Mouse (Mus musculus) embryonic facial prominence, embryonic 14.5 days (tissue): ENCODE results near the gene Cenpt. TPM values are rescaled to one million over a fixed set of nuclear protein-coding genes. Genes with fewer than 3 reads are reported as not detected.

Source experiments
- ATAC-seq: fragments of 200-750 bp; cut with Nextera tagmentation; 2 replicates; pipeline ENCODE4 v1.8.0; 2017; ENCODE audit warnings: low read depth, moderate number of reproducible peaks, moderate TSS enrichment
- DNase-seq: peaks from one replicate; pipeline ENCODE4 v3.0.0-alpha.2; 2015; ENCODE audit warnings: low spot score
- H3K27ac ChIP-seq: fragments of 300-500 bp; sonication (generic); replicated peaks from 2 replicates; pipeline ENCODE4 v1.5.1; 2014; ENCODE audit warnings: low read depth, mild to moderate bottlenecking, low read length, moderate library complexity
- H3K27me3 ChIP-seq: fragments of 300-500 bp; sonication (generic); replicated peaks from 2 replicates; pipeline ENCODE4 v1.6.1; 2014; ENCODE audit warnings: low read length; ENCODE audit not compliant: control insufficient read depth, insufficient read depth
- H3K36me3 ChIP-seq: fragments of 300-500 bp; sonication (generic); 2 replicates; pipeline ENCODE4 v1.6.1; 2014; ENCODE audit warnings: low read length, mixed read lengths; ENCODE audit not compliant: control insufficient read depth, insufficient read depth
- H3K4me1 ChIP-seq: fragments of 300-500 bp; sonication (generic); 2 replicates; pipeline ENCODE4 v1.6.1; 2014; ENCODE audit warnings: antibody characterized with exemption, low read length; ENCODE audit not compliant: control insufficient read depth, insufficient read depth
- H3K4me2 ChIP-seq: fragments of 300-500 bp; sonication (generic); 2 replicates; pipeline ENCODE4 v1.6.1; 2014; ENCODE audit warnings: low read depth, mild to moderate bottlenecking, low read length, moderate library complexity, mixed read lengths
- H3K4me3 ChIP-seq: fragments of 300-500 bp; sonication (generic); 2 replicates; pipeline ENCODE4 v1.5.1; 2014; ENCODE audit warnings: low read depth, mild to moderate bottlenecking, low read length
- H3K9ac ChIP-seq: fragments of 300-500 bp; sonication (generic); 2 replicates; pipeline ENCODE4 v1.6.1; 2014; ENCODE audit warnings: low read depth, mild to moderate bottlenecking, low read length, moderate library complexity, mixed read lengths
- H3K9me3 ChIP-seq: fragments of 300-500 bp; sonication (generic); 2 replicates; pipeline ENCODE4 v1.6.1; 2016; ENCODE audit warnings: low read length; ENCODE audit not compliant: control insufficient read depth
- WGBS: fragments of 180-500 bp; shearing (Covaris S2); extraction: QIAGEN DNeasy Blood & Tissue Kit; methylation state at CpG from one replicate; pipeline ENCODE4 v1.1.7; 2014; 5-methylcytosine and 5-hydroxymethylcytosine counted together
- polyA plus RNA-seq: library from polyadenylated mRNA; unstranded; fragments of >200 nt; fragmentation: Nextera tagmentation; extraction: Ambion mirVana; gene quantifications from 2 replicates; pipeline ENCODE4 v1.2.1, GENCODE M21; 2014

The Cenpt gene
- polyA plus RNA-seq, 1 experiment from 2014 or later, result 35.0 TPM

DNA sequence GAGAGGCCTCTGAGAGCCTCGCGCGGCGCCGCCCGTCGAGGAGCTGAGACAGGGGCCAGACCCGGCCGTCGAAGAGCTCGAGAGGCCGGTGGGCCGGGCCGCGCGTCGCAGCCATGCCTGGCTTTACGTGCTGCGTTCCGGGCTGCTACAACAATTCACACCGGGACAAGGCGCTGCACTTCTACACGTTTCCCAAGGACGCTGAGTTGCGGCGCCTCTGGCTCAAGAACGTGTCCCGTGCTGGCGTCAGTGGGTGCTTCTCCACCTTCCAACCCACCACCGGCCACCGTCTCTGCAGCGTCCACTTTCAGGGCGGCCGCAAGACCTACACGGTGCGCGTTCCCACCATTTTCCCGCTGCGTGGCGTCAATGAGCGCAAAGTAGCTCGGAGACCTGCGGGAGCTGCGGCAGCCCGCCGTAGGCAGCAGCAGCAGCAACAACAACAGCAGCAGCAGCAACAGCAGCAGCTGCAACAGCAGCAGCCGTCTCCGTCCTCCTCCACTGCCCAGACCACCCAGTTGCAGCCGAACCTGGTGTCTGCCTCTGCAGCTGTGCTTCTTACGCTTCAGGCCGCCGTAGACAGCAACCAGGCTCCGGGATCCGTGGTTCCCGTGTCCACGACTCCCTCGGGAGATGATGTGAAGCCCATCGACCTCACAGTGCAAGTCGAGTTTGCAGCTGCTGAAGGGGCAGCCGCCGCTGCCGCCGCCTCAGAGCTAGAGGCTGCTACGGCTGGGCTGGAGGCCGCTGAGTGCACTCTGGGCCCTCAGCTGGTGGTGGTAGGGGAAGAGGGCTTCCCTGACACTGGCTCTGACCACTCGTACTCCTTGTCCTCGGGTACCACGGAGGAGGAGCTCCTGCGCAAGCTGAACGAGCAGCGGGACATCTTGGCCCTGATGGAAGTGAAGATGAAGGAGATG is 2.4 kb upstream of the Cenpt start:
- peak overlapping the region; percentile 97 for H3K4me2 ChIP-seq
- WGBS, result under 1% methylated on average over 40 of the region's 71 CpGs
- no peaks in the 10 kb centered on the region for H3K9me3 ChIP-seq
- peak overlapping the region; percentile 85 for H3K9ac ChIP-seq
- DNase-seq (peak; percentile 62), ATAC-seq (peak; percentile 35)
- peak overlapping the region; percentile 87 for H3K27ac ChIP-seq
- H3K36me3 ChIP-seq, result peaks cover 11% of the 10 kb centered on the region
- peak overlapping the region; percentile 82 for H3K4me3 ChIP-seq
- H3K27me3 ChIP-seq, result no peaks in the 10 kb centered on the region
- peaks cover 30% of the 10 kb centered on the region for H3K4me1 ChIP-seq

GRCm38 (mm10) chr8:105854715-105855216 is 1.7 kb upstream of the Cenpt start, which contains the start of gene Thap11:
TSS of gene Thap11 (plus strand) at chr8:105855132.
- DNase-seq, result peak; percentile 97
- Histone ChIP-seq H3K4me1 (peaks cover 30% of the 10 kb centered on the region), H3K4me2 (peak within 1 kb of the TSS; percentile 97), H3K27me3 (no peaks in the 10 kb centered on the region), H3K9me3 (no peaks in the 10 kb centered on the region), H3K4me3 (peak within 1 kb of the TSS; percentile 82), H3K27ac (peak within 1 kb of the TSS; percentile 87), H3K36me3 (peaks cover 12% of the 10 kb centered on the region), H3K9ac (peak within 1 kb of the TSS; percentile 85)
- peak; percentile 94 for ATAC-seq
- WGBS, result 0% methylated on average over 39 of the region's 43 CpGs

GRCm38 (mm10) chr8:105854303-105854702 is 1.2 kb upstream of the Cenpt start:
- Histone ChIP-seq H3K9ac (peak overlapping the region; percentile 85), H3K27me3 (no peaks in the 10 kb centered on the region), H3K4me1 (peaks cover 30% of the 10 kb centered on the region), H3K27ac (no peak overlapping the region; the same call in 1 of the 2 replicates), H3K36me3 (peaks cover 16% of the 10 kb centered on the region), H3K4me2 (peak overlapping the region; percentile 97), H3K9me3 (no peaks in the 10 kb centered on the region), H3K4me3 (peak overlapping the region; percentile 82)
- 33% methylated on average over 8 of the region's 8 CpGs for WGBS
- ATAC-seq (no peak; the same call in 1 of the 2 replicates), DNase-seq (no peak)

GRCm38 (mm10) chr8:105852146-105852729 is 840 bp downstream of the Cenpt start:
- Histone ChIP-seq H3K27ac (no peak overlapping the region), H3K4me3 (peak overlapping the region; percentile 55)
- 80% methylated on average over 12 of the region's 12 CpGs for WGBS

GRCm38 (mm10) chr8:105851651-105852143 is 1.4 kb downstream of the Cenpt start:
- Histone ChIP-seq H3K9ac (peak overlapping the region; percentile 76), H3K4me3 (peak overlapping the region; percentile 55), H3K36me3 (peaks cover 30% of the 10 kb centered on the region), H3K27me3 (no peaks in the 10 kb centered on the region), H3K9me3 (no peaks in the 10 kb centered on the region), H3K4me2 (peak overlapping the region; percentile 77), H3K4me1 (peaks cover 13% of the 10 kb centered on the region), H3K27ac (peak overlapping the region; percentile 49)
- DNase-seq, result peak; percentile 98
- under 1% methylated on average over 34 of the region's 34 CpGs for WGBS
- peak; percentile 88 for ATAC-seq

More at GRCm38 (mm10) chr8:105852146-105852729, 840 bp downstream of the Cenpt start:
- H3K9me3 ChIP-seq, result no peaks in the 10 kb centered on the region
- H3K4me1 ChIP-seq, result peaks cover 19% of the 10 kb centered on the region
- H3K27me3 ChIP-seq, result no peaks in the 10 kb centered on the region
- peaks cover 25% of the 10 kb centered on the region for H3K36me3 ChIP-seq
- H3K9ac ChIP-seq, result peak overlapping the region; percentile 76; the same call in 1 of the 2 replicates
- H3K4me2 ChIP-seq, result peak overlapping the region; percentile 77
- DNase-seq (no peak), ATAC-seq (no peak)

DNA sequence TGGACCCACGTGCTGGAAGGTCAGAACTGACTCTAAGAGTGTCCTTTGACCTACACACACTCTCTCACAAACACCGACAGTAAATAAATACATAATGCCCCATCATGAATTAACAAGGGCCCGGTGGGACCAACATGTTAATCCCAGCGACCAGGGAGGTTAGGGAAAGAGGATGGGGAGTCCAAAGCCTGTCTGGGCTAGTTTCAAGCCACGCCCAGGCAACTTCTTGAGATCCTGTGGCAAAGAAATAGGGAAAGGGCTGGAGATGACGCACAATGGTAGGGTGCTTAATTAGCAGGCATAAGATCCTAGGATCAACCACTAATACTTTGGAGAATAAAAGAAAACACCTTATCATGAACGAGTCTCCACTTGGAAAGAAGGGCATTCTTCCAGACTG is 2.5 kb downstream of the Cenpt start:
- Histone ChIP-seq H3K27ac (no peak overlapping the region), H3K27me3 (no peaks in the 10 kb centered on the region), H3K4me1 (peaks cover 7% of the 10 kb centered on the region; the same call in 1 of the 2 replicates), H3K36me3 (peaks cover 41% of the 10 kb centered on the region), H3K9ac (peak overlapping the region; percentile 27; the same call in 1 of the 2 replicates), H3K4me2 (peak overlapping the region; percentile 46), H3K9me3 (no peaks in the 10 kb centered on the region), H3K4me3 (peak overlapping the region; percentile 15; the same call in 1 of the 2 replicates)
- WGBS, result 75% methylated on average over 7 of the region's 7 CpGs
- ATAC-seq, result no peak
- no peak for DNase-seq

- DNase-seq (no peak), ATAC-seq (no peak)
- H3K9me3 ChIP-seq, result no peaks in the 10 kb centered on the region
- no peak overlapping the region for H3K27ac ChIP-seq
- H3K4me1 ChIP-seq, result peaks cover 7% of the 10 kb centered on the region; the same call in 1 of the 2 replicates
- WGBS, result 83% methylated on average over 4 of the region's 4 CpGs
- H3K4me2 ChIP-seq, result peak overlapping the region; percentile 46; the same call in 1 of the 2 replicates
- H3K36me3 ChIP-seq, result peaks cover 47% of the 10 kb centered on the region
- H3K4me3 ChIP-seq, result no peak overlapping the region
- H3K27me3 ChIP-seq, result no peaks in the 10 kb centered on the region
- H3K9ac ChIP-seq, result no peak overlapping the region
These were observed 3.1 kb downstream of the Cenpt start for GRCm38 (mm10) chr8:105850014-105850413.

DNA sequence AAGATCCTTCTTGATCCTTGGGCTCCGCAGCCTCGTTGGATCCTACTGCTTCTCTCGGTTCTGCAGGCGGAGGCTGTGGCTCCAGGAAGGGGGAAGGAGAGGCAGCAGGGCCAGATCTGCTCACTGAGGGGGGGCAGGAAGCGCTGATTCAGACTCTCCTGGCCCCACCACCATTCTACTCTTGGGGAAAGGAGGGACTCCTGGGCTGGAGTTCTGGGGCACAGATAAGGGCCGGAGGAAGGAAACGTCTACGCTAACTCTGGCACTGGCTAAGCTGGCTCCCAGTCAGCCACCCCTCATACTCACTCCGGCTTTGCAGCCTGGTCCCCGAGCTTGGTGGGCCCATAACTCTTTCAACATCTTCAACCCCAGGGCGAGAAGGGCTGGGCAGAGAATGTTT is 6.4 kb downstream of the Cenpt start:
- no peak overlapping the region for H3K9ac ChIP-seq
- H3K27me3 ChIP-seq, result no peaks in the 10 kb centered on the region
- no peaks in the 10 kb centered on the region for H3K9me3 ChIP-seq
- WGBS, result 90% methylated on average over 10 of the region's 11 CpGs
- H3K36me3 ChIP-seq, result peaks cover 66% of the 10 kb centered on the region
- ATAC-seq, result no peak
- no peak overlapping the region for H3K4me3 ChIP-seq
- peaks cover 7% of the 10 kb centered on the region; the same call in 1 of the 2 replicates for H3K4me1 ChIP-seq
- H3K4me2 ChIP-seq, result no peak overlapping the region
- DNase-seq, result no peak
- H3K27ac ChIP-seq, result no peak overlapping the region
